Mouse (Mus musculus): ENCODE measurements around the gene Cbs. TPM values are rescaled to one million over a fixed set of nuclear protein-coding genes. Genes with fewer than 3 reads are reported as not detected.

Gene Cbs
- total and polyA plus RNA-seq, 2 experiments from 2014 or later = 18.6 to 22.3 TPM

DNA sequence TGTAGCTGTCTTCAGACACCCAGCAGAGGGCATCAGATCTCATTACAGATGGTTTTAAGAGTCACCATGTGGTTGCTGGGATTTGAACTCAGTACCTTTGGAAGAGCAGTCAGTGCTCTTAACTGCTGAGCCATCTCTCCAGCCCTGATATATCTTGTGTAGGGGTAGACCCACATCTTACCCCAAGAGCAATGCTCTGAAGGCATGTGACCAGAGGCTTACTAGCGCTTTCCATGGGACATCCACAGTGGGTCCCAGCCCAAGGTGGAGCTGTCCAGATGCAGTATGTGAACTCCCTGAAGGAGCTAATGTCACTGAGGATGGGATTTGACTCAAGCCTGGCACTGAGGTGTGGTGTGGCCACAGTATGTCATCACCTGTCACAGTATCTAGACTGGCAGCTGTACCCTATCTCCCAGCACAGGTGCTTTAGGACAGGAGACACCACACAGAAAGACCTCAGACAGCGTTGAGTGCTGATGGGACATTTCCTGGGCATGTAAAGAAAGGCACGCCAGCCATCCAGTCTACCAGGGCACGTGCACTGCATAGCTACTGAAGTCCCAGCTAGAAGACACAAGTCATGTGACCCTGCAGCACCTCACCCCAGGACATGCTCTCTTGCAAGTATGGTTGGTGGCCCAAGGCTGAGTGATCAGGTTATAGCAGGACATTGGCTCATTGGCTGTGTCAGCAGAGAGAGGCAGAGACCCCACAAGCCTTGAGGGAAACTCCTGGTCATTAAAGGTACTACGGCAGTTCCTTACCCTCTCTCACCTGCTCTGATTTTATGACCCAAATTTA is 9.4 kb upstream of the Cbs start:
- Histone ChIP-seq H3K4me3 (ENCODE audit: low read depth, low read length) (no peak overlapping the region), H3K27ac (ENCODE audit: low read depth, low read length) (no peak overlapping the region), H3K4me1 (ENCODE audit: insufficient read depth) (no peaks in the 10 kb centered on the region), H3K36me3 (ENCODE audit: insufficient read depth) (peaks cover 56% of the 10 kb centered on the region), H3K27me3 (ENCODE audit: insufficient read depth, low read length) (no peaks in the 10 kb centered on the region), H3K9ac (no peak overlapping the region), H3K4me2 (ENCODE audit: low read depth) (no peak overlapping the region), H3K9me3 (ENCODE audit: low read length) (no peaks in the 10 kb centered on the region)
- WGBS = 97% methylated on average over 5 of the region's 5 CpGs
- DNase-seq (no peak), ATAC-seq (peak; percentile 18; the same call in 1 of the 2 replicates)
- no peak for TF ChIP-seq CTCF (IDR thresholded peaks at IDR 0.05; ENCODE audit: low read depth)

- H3K27ac ChIP-seq (ENCODE audit: low read depth, low read length) = no peak overlapping the region
- peaks cover 3% of the 10 kb centered on the region; the same call in 1 of the 2 replicates for H3K4me1 ChIP-seq (ENCODE audit: insufficient read depth)
- WGBS = 75% methylated on average over 4 of the region's 4 CpGs
- H3K36me3 ChIP-seq (ENCODE audit: insufficient read depth) = peaks cover 22% of the 10 kb centered on the region
- H3K9ac ChIP-seq = no peak overlapping the region
- H3K4me2 ChIP-seq (ENCODE audit: low read depth) = no peak overlapping the region
- H3K27me3 ChIP-seq (ENCODE audit: insufficient read depth, low read length) = no peaks in the 10 kb centered on the region
- DNase-seq (no peak), ATAC-seq (no peak)
- no peak for TF ChIP-seq CTCF (IDR thresholded peaks at IDR 0.05; ENCODE audit: low read depth)
- H3K4me3 ChIP-seq (ENCODE audit: low read depth, low read length) = no peak overlapping the region
- H3K9me3 ChIP-seq (ENCODE audit: low read length) = no peaks in the 10 kb centered on the region
Measured at GRCm38 (mm10) chr17:31642913-31643312, 5.9 kb upstream of the Cbs start.

- Histone ChIP-seq H3K9ac (no peak overlapping the region), H3K27me3 (ENCODE audit: insufficient read depth, low read length) (no peaks in the 10 kb centered on the region), H3K4me2 (ENCODE audit: low read depth) (no peak overlapping the region), H3K4me1 (ENCODE audit: insufficient read depth) (peaks cover 4% of the 10 kb centered on the region), H3K4me3 (ENCODE audit: low read depth, low read length) (no peak overlapping the region), H3K27ac (ENCODE audit: low read depth, low read length) (no peak overlapping the region), H3K9me3 (ENCODE audit: low read length) (no peaks in the 10 kb centered on the region), H3K36me3 (ENCODE audit: insufficient read depth) (peaks cover 17% of the 10 kb centered on the region)
- ATAC-seq (no peak), DNase-seq (no peak)
- TF ChIP-seq CTCF (IDR thresholded peaks at IDR 0.05; ENCODE audit: low read depth) = no peak
- WGBS = 25% methylated on average over 8 of the region's 8 CpGs
Measured at GRCm38 (mm10) chr17:31642331-31642730, 5.3 kb upstream of the Cbs start.

- H3K27me3 ChIP-seq (ENCODE audit: insufficient read depth, low read length) = no peaks in the 10 kb centered on the region; the same call in 1 of the 2 replicates
- no peak overlapping the region for H3K4me3 ChIP-seq (ENCODE audit: low read depth, low read length)
- H3K36me3 ChIP-seq (ENCODE audit: insufficient read depth) = no peaks in the 10 kb centered on the region
- ATAC-seq (no peak), DNase-seq (peak; percentile 56)
- H3K9me3 ChIP-seq (ENCODE audit: low read length) = no peaks in the 10 kb centered on the region
- H3K4me1 ChIP-seq (ENCODE audit: insufficient read depth) = peaks cover 4% of the 10 kb centered on the region
- H3K9ac ChIP-seq = no peak overlapping the region
- 0 out of 2 replicates have a peak overlapping the region, but pooled peaks have one; percentile 2 for H3K27ac ChIP-seq (ENCODE audit: low read depth, low read length)
- TF ChIP-seq CTCF (IDR thresholded peaks at IDR 0.05; ENCODE audit: low read depth) = no peak
- no peak overlapping the region for H3K4me2 ChIP-seq (ENCODE audit: low read depth)
- 27% methylated on average over 4 of the region's 4 CpGs for WGBS
Measured at GRCm38 (mm10) chr17:31639651-31640050, 2.6 kb upstream of the Cbs start.

GRCm38 (mm10) chr17:31637866-31638570 is 980 bp upstream of the Cbs start:
- no peaks in the 10 kb centered on the region for H3K36me3 ChIP-seq (ENCODE audit: insufficient read depth)
- no peaks in the 10 kb centered on the region for H3K9me3 ChIP-seq (ENCODE audit: low read length)
- H3K27me3 ChIP-seq (ENCODE audit: insufficient read depth, low read length) = no peaks in the 10 kb centered on the region; the same call in 1 of the 2 replicates
- peaks cover 4% of the 10 kb centered on the region for H3K4me1 ChIP-seq (ENCODE audit: insufficient read depth)
- ATAC-seq = peak; percentile 46; the same call in 1 of the 2 replicates
- no peak overlapping the region for H3K4me3 ChIP-seq (ENCODE audit: low read depth, low read length)
- WGBS = 28% methylated on average over 9 of the region's 9 CpGs
- H3K4me2 ChIP-seq (ENCODE audit: low read depth) = peak overlapping the region; percentile 8; the same call in 1 of the 2 replicates
- TF ChIP-seq CTCF (IDR thresholded peaks at IDR 0.05; ENCODE audit: low read depth) = no peak
- no peak overlapping the region for H3K9ac ChIP-seq
- H3K27ac ChIP-seq (ENCODE audit: low read depth, low read length) = peak overlapping the region; percentile 62
- DNase-seq = peak; percentile 76

- H3K4me2 ChIP-seq (ENCODE audit: low read depth) = peak overlapping the region; percentile 93
- peak overlapping the region; percentile 56 for H3K9ac ChIP-seq
- no peaks in the 10 kb centered on the region for H3K9me3 ChIP-seq (ENCODE audit: low read length)
- DNase-seq (peak; percentile 26), ATAC-seq (peak; percentile 30; the same call in 1 of the 2 replicates)
- H3K4me1 ChIP-seq (ENCODE audit: insufficient read depth) = peaks cover 4% of the 10 kb centered on the region
- TF ChIP-seq CTCF (IDR thresholded peaks at IDR 0.05; ENCODE audit: low read depth) = no peak
- H3K36me3 ChIP-seq (ENCODE audit: insufficient read depth) = no peaks in the 10 kb centered on the region
- H3K27me3 ChIP-seq (ENCODE audit: insufficient read depth, low read length) = no peaks in the 10 kb centered on the region; the same call in 1 of the 2 replicates
- peak overlapping the region; percentile 62 for H3K27ac ChIP-seq (ENCODE audit: low read depth, low read length)
- WGBS = 2% methylated on average over 45 of the region's 45 CpGs
- H3K4me3 ChIP-seq (ENCODE audit: low read depth, low read length) = peak overlapping the region; percentile 46
Measured at GRCm38 (mm10) chr17:31636277-31636941, 629 bp downstream of the Cbs start.

All from forebrain, postnatal 0 days (tissue).